Mouse (Mus musculus) left cerebral cortex, postnatal 4 days (tissue): ENCODE data around the gene Olfr665. TPM values are rescaled to one million over a fixed set of nuclear protein-coding genes. Genes with fewer than 3 reads are reported as not detected.
"Not testable (repeated sequence)": the region's sequence is repeated elsewhere in the genome, so short reads cannot be mapped to it uniquely, and the experiment has no call there.

Experiments used
- DNase-seq: peaks from one replicate; pipeline ENCODE4 v3.0.0-alpha.2; 2022
- intact Hi-C: fragments of 180-260 bp; cut with DNase I; formaldehyde crosslinking; loops from one replicate; pipeline ENCODE4 v1.15.1; 2025
- total RNA-seq, 2 experiments: library from RNA; stranded (reverse); gene quantifications; 2 replicates each; pipeline ENCODE4 v1.2.3; 2021

Olfr665 gene
- not detected for total RNA-seq

DNA sequence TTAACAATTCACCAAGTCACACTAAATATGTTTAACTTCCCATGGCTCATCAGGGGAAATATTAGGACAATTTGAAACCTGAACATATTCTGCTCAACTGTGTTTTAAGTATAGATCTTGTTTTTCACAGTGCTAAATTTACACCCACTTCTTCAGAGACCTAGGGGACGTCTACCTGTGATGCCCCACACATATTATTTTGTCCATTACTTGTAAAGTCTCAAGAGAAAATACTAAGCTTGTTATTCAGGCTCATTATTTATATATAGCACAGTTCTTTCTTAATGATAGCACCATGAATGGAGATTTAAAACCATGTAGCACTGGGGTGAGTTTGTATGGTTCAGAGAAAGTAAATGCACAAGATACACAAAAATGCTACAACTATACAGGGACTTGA, at the start of gene Olfr665:
TSS of gene Olfr665 (plus strand) at position 301 of the 400 bp plus-strand sequence.
- intact Hi-C loops, result no loop called here
- no peak for DNase-seq

DNA sequence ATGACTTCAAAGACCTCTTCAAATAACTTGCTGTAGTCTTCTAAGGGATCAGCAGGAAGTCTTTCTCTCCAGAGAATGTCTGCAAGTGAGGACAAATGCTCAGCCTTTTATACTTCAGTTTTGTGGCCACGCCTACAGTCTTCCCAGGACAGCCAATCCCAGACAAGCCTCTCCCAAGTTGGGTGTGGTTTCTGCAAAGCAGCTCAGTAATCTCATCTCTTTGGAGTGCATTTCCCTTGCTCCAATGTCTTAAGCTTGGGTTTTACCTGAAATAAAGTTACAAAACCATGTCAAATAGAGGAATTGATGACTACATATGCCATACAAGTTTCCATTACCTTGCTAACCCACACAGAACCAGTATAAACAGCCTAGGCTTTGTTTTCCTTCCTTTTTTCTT, 35.3 kb upstream of the Olfr665 start, which contains the start of gene Usp17lb:
TSS of gene Usp17lb (minus strand) at position 101 of the 400 bp plus-strand sequence.
- no peak for DNase-seq
- intact Hi-C loops, result no loop called here

DNA sequence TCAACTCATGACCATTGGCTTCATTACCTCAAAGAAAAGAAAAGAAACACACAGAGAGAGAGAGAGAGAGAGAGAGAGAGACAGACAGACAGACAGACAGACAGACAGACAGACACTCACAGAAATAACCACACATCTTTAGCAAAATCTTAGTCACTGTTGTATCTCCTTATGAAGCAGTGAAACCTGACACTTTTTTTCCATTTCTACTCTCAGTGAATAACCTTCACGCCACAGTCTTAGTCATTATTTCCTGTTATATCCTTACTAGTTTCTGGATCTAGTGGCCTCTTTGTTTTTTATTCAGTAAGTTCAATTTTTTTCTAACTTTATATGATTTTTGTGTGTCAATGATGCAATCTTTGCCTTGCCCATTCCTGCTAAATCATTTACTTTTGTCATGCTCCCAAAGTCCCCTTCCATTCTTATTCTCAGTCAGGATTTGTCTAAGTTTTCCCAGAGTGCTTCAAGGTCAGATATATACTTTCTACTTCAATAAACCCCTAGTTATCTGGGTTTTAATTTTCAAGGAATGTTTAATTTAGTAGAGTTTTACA, 34.0 kb upstream of the Olfr665 start:
- intact Hi-C loops, result no loop called here
- no peak for DNase-seq

DNA sequence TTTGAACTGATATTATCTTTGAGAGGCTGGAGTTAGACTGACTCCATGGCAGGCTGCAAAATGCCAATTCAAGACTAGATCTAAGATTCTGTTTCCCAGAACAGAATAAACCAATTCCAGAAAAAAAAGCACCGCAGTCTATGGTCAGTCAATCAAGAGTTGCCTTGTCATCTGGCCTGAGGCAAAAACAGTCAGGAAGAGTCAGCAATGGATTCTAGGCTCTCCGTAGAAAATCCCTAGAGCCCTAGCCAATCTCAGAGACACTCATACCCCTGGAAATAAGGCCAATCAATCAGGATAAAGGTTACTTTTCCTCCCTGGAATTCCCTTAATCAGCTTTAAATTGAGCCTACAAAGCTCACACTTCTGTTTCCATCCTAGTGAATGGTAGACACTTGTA, 26.3 kb upstream of the Olfr665 start:
- intact Hi-C loops, DNase-seq: not testable (repeated sequence)

DNA sequence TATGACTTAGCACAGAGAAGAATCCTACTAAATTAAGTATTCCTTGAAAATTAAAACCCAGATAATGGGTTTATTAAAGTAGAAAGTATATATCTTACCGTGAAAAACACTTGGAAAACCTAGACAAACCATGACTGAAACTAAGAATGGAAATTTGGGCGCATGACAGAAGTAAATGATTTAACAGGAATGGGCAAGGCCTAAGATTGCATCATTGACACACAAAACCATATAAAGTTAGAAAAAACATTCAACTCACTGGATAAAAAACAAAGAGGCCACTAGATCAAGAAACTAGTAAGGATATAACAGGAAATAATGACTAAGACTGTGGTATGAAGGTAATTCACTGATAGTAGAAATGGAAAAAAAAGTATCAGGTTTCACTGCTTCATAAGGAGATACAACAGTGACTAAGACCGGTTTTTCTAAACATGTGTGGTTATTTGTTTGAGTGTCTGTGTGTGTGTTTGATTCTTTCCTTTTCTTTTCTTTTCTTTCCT, 22.5 kb upstream of the Olfr665 start:
- intact Hi-C loops, result no loop called here
- DNase-seq, result no peak

DNA sequence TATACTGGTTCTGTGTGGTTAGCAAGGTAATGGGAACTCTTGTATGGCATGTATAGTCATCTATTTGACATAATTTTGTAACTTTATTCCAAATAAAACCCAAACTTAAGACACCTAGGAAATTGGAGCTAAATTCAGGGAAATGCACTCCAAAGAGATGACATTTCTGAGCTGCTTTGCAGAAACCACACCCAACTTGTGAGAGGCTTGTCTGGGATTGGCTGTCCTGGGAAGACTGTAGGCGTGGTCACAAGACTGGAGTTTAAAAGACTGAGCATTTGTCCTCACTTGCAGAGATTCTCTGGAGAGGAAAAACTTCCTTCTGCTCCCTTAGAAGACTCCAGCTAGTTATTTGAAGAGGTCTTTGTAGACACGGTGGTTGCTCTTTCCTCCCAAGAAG, 21.1 kb upstream of the Olfr665 start, which contains the start of gene Usp17la:
TSS of gene Usp17la (plus strand) at position 301 of the 400 bp plus-strand sequence.
- intact Hi-C loops, result not testable (repeated sequence)

DNA sequence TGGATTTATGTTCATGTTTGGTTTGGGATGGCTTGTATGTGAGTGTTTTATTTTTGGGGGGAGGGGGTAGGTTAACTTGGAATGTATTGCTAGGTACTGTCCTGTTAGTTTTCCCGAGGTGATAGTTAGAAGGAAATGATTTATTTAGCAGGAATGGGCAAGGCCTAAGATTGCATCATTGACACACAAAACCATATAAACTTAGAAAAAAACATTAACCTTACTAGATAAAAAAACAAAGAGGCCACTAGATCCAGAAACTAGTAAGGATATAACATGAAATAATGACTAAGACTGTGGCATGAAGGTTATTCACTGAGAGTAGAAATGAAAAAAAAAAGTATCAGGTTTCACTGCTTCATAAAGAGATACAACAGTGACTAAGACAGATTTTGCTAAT, 20.1 kb upstream of the Olfr665 start:
- intact Hi-C loops, result no loop called here
- DNase-seq, result no peak

More for the DNA sequence above, 21.1 kb upstream of the Olfr665 start, which contains the start of gene Usp17la:
- not testable (repeated sequence) for DNase-seq

DNA sequence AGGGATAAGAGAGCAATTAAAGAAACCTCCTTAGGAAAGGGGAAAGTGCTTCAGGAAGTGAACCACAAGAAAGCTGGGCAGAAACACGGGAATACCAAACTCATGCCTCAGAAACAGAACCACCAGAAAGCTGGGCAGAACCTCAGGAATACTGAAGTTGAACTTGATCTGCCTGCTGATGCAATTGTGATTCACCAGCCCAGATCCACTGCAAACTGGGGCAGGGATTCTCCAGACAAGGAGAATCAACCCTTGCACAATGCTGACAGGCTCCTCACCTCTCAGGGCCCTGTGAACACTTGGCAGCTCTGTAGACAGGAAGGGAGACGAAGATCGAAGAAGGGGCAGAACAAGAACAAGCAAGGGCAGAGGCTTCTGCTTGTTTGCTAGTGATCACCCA, 16.4 kb upstream of the Olfr665 start:
- intact Hi-C loops, result no loop called here
- no peak for DNase-seq

DNA sequence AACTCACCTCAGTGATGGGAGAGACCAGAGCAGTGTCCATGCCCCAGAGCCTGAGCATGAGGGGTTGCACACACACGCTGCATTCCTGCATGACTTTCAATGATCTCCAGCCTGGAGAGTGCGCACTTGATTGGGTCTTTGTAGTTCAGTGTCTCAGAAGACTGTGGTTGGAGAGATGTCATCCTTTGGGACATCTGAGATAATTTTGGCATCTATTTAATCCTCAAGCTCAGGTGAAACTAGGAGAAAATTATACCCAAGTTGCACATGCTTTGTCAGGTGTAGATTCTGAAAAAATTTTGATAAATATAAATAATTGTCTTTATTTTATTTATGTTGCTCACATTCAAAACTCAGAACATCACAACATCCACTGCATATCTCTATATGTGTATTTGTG, 18.0 kb downstream of the Olfr665 start, which contains the start of gene Olfr666:
TSS of gene Olfr666 (minus strand) at position 101 of the 400 bp plus-strand sequence.
- intact Hi-C loops, result no loop called here
- DNase-seq, result no peak

DNA sequence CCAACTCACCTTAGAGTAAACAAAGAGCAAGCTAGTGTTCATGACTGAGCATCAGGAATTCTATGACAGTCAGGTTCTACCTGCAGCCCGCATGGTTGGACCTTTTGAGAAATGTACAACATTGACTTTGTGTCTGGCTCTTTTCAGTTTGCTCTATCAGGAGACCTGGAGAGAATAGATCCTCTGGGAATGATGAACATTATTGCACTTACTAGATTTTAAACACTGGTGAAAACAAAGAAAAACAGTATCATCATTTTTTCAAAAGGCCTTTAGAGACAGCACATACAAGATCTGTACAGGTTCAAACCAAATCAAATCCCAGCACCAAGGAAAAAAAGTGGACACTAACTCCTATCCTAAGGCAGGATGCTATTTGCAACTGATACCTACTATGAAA, 43.6 kb downstream of the Olfr665 start, which contains the start of gene Olfr667:
TSS of gene Olfr667 (minus strand) at position 101 of the 400 bp plus-strand sequence.
- intact Hi-C loops, result no loop called here

DNA sequence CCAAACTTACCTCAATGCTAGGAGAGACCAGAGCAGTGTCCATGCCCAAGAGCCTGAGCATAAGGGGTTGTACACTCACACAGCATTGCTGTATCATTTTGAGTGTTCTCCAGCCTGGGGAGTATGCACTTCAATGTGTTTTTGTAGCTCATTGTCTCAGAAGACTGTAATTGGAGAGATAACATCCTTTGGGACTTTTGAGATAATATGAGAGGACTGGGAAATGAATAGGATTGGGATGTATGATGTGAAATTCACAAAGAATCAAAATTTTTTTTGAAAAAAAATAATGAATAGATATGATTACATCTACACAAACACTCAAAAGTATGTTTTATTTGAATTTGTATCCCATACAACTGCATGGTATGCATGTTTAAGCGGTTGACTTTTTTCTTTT, 50.1 kb downstream of the Olfr665 start, which contains the start of gene Olfr668:
TSS of gene Olfr668 (minus strand) at position 101 of the 400 bp plus-strand sequence.
- intact Hi-C loops, result no loop called here
- no peak for DNase-seq

More for the DNA sequence above, 43.6 kb downstream of the Olfr665 start, which contains the start of gene Olfr667:
- no peak for DNase-seq

Other genes with a start within 250 kb of the Olfr665 start
- gene Olfr658, start 230.7 kb upstream of the Olfr665 start, total RNA-seq, result not detected
- not detected for gene Olfr659, start 211.3 kb upstream of the Olfr665 start, total RNA-seq
- gene Olfr661, start 191.5 kb upstream of the Olfr665 start, total RNA-seq, result not detected
- gene Usp17le, start 100.6 kb upstream of the Olfr665 start, total RNA-seq, result not detected
- gene Usp17lb, start 35.4 kb upstream of the Olfr665 start, total RNA-seq, result not detected
- not detected for gene Usp17la, start 21.0 kb upstream of the Olfr665 start, total RNA-seq
- gene Olfr666, start 17.9 kb downstream of the Olfr665 start, total RNA-seq, result not detected
- not detected for gene Olfr667, start 43.5 kb downstream of the Olfr665 start, total RNA-seq
- gene Olfr668, start 50.0 kb downstream of the Olfr665 start, total RNA-seq, result not detected
- not detected for gene Olfr669, start 56.2 kb downstream of the Olfr665 start, total RNA-seq
- gene Olfr670, start 84.6 kb downstream of the Olfr665 start, total RNA-seq, result not detected
- not detected for gene Olfr671, start 101.1 kb downstream of the Olfr665 start, total RNA-seq
- not detected for gene Olfr672, start 124.0 kb downstream of the Olfr665 start, total RNA-seq
- gene Olfr675, start 150.4 kb downstream of the Olfr665 start, total RNA-seq, result not detected
- gene Olfr676, start 154.7 kb downstream of the Olfr665 start, total RNA-seq, result not detected
- not detected for gene Olfr677, start 173.3 kb downstream of the Olfr665 start, total RNA-seq
- not detected for gene Olfr678, start 186.4 kb downstream of the Olfr665 start, total RNA-seq
- gene Olfr679, start 203.2 kb downstream of the Olfr665 start, total RNA-seq, result not detected
- gene Olfr680-ps1, start 214.8 kb downstream of the Olfr665 start, total RNA-seq, result not detected
- gene Olfr681, start 238.8 kb downstream of the Olfr665 start, total RNA-seq, result not detected